ENCODE assay signal across 16 mouse cellular contexts in the genomic region with DNA sequence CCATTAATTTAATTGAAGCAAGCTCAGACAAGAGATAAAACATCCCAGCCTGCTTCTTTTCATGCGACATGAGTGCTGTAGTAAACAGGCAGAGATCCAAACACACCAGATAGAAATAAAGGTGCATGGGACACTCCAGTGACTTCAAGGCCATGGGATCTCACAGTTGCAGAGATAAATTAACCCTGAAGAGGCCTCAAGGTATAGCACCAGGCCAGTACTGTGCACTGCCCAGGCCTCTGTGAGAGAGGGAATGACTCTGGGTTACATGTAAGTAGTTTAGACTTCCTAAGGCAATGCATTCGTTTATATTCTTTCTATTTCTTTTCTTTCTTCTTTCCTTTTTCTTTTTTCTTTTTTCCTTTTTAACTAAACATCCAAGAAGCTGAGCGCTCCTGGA.
"Had no signal": no experiment of that assay in that cellular context is flagged by ENCODE, and none has a peak within 500 bp of the region (broad histone marks: within the 10 kb centered on the region; RNA-seq: fewer than 3 reads in every experiment).

No protein-coding gene starts in this region.

- H3K9ac ChIP-seq: liver, embryonic 12.5 days; liver, embryonic 14.5 days; lung, embryonic 14.5 days; neural tube, embryonic 12.5 days; stomach, embryonic 15.5 days had no signal

- DNase-seq: lung, adult 18-20 months; lung, embryonic 14.5 days; lung, postnatal 10 days; lung, postnatal 4 days; midbrain, embryonic 14.5 days; right cerebral cortex, postnatal 14 days; thymus, adult 2 months; thymus, postnatal 25 days; thymus, postnatal 4 days had no signal

- H3K4me3 ChIP-seq: liver, embryonic 12.5 days; midbrain, embryonic 10.5 days; myocyte; neural tube, embryonic 12.5 days; stomach, embryonic 15.5 days had no signal

- H3K4me1 ChIP-seq: liver, embryonic 12.5 days; midbrain, embryonic 10.5 days; neural tube, embryonic 12.5 days; stomach, embryonic 15.5 days had no signal

- H3K27me3 ChIP-seq: liver, embryonic 12.5 days; neural tube, embryonic 12.5 days; stomach, embryonic 15.5 days had no signal

- H3K27ac ChIP-seq: liver, embryonic 12.5 days; liver, embryonic 14.5 days; midbrain, embryonic 10.5 days; neural tube, embryonic 12.5 days; stomach, embryonic 15.5 days; stomach, postnatal 0 days had no signal

- ATAC-seq: liver, embryonic 12.5 days had no signal

- H3K9me3 ChIP-seq: liver, embryonic 12.5 days; midbrain, embryonic 10.5 days; neural tube, embryonic 12.5 days; stomach, embryonic 15.5 days had no signal

- H3K36me3 ChIP-seq: liver, embryonic 12.5 days; midbrain, embryonic 10.5 days; neural tube, embryonic 12.5 days; stomach, embryonic 15.5 days had no signal

- H3K4me2 ChIP-seq: liver, embryonic 12.5 days; lung, embryonic 14.5 days; neural tube, embryonic 12.5 days; stomach, embryonic 15.5 days had no signal
